Mouse (Mus musculus) layer of hippocampus, adult 18-20 months (tissue): ENCODE measurements at regions not wholly inside any gene's neighbourhood (a gene's known extent, or its start where the extent isn't known, plus 50 kb on each side); places are given as distances from the start of the nearest gene placed in this dataset.

Experiments used
- DNase-seq, 2 experiments: peaks; one replicate each; pipeline ENCODE4 v3.0.0; 2022; ENCODE audit warnings: low spot score in 2 of 2

- DNase-seq = no peak
Observed at GRCm38 (mm10) chr10:24493392-24493791, 101.8 kb upstream of the Ccn2 start.

- no peak for DNase-seq
Observed at GRCm38 (mm10) chr10:24493936-24494335, 101.3 kb upstream of the Ccn2 start.

- DNase-seq = no peak
Observed at GRCm38 (mm10) chr10:24519795-24520512, 75.3 kb upstream of the Ccn2 start.

- no peak for DNase-seq
Observed at GRCm38 (mm10) chr10:24520515-24520914, 74.7 kb upstream of the Ccn2 start.

- DNase-seq = no peak
Observed at GRCm38 (mm10) chr10:24532776-24533175, 62.5 kb upstream of the Ccn2 start.

- DNase-seq = no peak
Observed at GRCm38 (mm10) chr10:24534901-24535300, 60.3 kb upstream of the Ccn2 start.

- DNase-seq = no peak
Observed at GRCm38 (mm10) chr10:24535461-24535860, 59.8 kb upstream of the Ccn2 start.

GRCm38 (mm10) chr10:24541990-24542389 is 53.3 kb upstream of the Ccn2 start:
- no peak for DNase-seq
